Mouse (Mus musculus) lung, adult 18-20 months (tissue): ENCODE data around the gene Zfp352.
"Not testable (repeated sequence)": the region's sequence is repeated elsewhere in the genome, so short reads cannot be mapped to it uniquely, and the experiment has no call there.

Source experiments
- DNase-seq, 2 experiments: peaks; one replicate each; pipeline ENCODE4 v3.0.0; 2022; ENCODE audit warnings: mixed read lengths in 2 of 2

Gene Zfp352

DNA sequence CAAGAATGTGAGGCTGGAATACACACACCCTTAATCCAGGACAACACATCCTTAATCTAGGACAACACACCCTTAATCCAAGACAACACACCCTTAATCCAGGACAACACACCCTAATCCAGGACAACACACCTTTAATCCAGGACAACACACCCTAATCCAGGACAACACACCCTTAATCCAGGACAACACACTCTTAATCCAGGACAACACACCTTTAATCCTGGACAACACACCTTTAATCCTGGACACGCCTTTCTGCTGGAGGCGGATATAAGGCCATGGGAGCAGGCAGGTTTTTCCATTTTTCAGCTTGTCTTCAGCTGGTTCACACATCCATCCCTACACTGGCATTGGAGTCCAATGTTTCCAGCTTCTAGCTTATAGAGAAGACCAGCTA, at the start of gene Zfp352:
Gene Zfp352 (plus strand): TSS at position 301 of the 400 bp plus-strand sequence.
- DNase-seq = no peak

DNA sequence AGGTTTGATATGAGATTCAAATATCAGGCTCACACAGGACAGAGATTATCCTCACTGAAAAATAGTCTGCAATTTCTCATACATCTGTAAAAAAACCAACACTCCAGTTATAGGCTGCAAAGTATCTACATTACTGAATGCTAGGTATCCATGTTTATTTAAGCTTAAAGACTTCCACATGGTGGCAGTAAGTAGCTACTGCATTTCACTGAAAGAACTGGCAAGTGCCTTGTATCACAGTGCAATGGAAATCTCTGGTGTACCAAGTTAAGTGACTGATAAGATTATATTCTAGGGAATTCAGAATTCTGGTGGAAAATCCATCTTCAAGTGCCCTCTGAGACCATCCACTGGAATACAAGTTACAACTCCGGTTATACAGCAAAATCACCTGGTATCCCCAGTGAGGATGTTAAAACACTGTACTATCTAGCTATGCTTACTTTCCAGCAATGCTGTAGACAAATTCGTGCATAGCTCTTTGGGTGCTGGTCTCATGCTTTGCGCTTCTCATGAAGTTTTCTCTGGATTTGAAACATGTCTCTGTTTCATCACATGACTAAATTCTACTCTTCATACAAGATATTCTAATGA, 47.6 kb upstream of the Zfp352 start:
- DNase-seq = no peak

DNA sequence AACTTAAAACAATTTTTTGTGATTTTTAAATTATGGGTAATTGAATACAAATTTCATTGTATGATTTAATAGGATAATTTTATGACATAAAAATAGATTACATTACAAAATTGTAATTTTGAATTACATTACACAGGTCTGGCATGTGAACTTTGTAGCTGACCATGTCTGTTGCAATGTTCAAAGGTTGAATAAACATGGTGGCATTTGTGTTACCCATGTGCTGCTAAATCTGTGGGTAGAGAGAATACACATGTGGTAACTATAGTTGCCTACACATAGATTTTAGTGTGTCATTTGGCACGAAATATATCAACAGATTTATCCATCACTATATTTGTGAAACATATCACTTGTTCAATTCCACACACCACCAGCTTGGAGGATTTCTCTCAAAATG, 44.6 kb upstream of the Zfp352 start:
- no peak for DNase-seq

DNA sequence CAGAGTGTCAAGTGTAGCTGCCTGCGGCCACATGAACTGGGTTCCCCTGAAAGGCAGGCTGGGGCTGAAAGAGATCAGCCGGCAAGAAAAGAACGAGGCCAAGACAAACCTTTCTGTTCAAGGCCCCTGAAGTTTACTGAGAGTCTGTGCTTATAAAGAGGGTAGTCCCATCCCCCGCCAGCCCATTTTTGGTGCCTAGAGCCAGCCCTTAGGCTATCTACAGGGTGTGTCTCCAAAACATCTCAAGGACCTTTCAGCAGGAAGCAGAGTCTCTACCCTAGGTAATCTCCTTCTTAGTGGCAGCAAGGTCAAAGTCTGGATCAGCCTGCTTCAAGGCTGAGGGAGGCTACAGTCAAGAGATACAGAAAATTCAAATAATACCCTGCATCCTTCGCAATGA, 15.2 kb upstream of the Zfp352 start:
- DNase-seq = no peak

DNA sequence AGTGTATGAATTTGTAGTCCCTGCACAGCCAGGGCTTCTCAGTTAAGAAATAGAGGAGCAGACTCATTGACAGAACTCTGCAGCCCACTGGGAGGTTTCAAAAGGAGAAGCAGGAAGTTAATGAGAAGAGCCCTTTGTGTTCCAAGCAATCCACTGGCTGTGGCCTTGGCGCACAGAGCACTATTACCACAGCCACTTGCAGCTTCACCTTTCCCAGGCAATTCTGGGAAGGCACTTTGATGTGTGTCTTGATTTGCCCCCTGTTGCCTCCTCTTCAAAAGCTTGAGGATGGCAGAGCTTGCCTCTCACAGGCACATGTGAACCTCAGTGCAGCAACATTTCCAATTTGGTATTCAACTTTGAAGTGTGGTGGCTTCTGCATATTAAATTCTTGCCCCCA, 7.1 kb upstream of the Zfp352 start:
- DNase-seq = no peak

DNA sequence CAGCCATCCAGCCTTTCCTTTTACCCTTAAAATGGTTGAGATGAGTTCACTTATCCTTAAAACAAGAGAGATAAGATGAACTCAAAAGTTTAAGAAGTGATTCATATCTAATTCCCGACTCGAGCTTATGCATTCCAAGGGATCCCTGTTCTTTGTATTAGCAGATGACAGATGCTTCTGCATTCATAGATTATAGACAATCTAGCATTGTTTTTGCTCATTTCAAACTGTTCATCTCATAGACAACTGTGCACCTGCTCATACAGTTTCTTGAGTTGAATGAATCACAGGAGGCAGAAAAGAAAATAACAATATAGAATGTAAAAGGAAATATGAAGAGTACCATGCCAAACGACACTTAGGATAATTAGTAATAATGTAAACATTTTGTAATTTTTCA, 6.5 kb upstream of the Zfp352 start:
- no peak for DNase-seq

DNA sequence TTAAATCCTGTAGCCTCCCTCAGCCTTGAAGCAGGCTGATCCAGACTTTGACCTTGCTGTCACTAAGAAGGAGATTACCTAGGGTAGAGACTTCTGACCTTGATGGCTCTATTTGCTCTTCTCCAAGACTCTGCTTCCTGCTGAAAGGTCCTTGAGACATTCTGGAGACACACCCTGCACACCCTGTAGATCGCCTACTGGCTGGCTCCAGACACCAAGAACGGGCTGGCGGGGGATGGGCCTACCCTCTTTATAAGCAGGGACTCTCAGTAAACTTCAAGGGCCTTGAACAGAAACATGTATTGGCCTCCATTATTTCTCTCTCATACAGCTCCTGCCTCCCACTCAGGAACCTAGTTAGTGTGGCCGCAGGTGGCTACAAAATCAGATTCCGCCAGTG, 17.0 kb downstream of the Zfp352 start:
- DNase-seq = not testable (repeated sequence)

DNA sequence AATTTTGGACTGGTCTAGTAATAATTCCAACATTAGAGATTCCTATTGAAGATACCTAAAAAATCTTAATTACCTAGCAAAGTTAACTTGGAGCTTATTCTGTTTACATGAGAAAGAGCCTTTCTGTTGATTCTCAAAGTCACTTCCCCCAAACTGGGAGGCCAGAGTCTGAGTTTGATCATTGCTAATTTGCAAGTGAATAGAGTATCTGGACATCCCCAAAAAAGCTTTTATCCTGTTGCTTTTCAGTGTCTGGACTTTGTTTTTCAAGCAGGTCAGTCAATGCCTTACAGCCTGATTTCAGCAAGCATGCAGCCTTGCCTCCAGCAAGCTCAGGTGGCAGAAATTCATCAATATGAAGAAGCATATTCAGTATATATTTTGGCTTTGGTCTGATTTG, 51.2 kb downstream of the Zfp352 start:
- DNase-seq = no peak
